Mouse (Mus musculus) CH12.LX (cell line): ENCODE measurements around the gene Plcb2. TPM values are rescaled to one million over a fixed set of nuclear protein-coding genes. Genes with fewer than 3 reads are reported as not detected.

Source experiments
- DNase-seq: peaks from one replicate; pipeline ENCODE4 v3.0.0-alpha.2; 2013; ENCODE audit errors: extremely low read depth
- H3K27ac ChIP-seq: 2 replicates; pipeline ENCODE4 v1.5.1; 2012; ENCODE audit warnings: low read depth, mild to moderate bottlenecking, control low read depth, moderate library complexity; ENCODE audit not compliant: insufficient read depth
- H3K27me3 ChIP-seq: replicated peaks from 2 replicates; pipeline ENCODE3; 2012; ENCODE audit warnings: inconsistent platforms
- H3K36me3 ChIP-seq, 2 experiments: replicated peaks in 1 of 2; 2 replicates each; pipeline versions ENCODE3 to v1.6.1; 2012; ENCODE audit warnings: inconsistent platforms in 1 of 2, low read length in 1 of 2, mild to moderate bottlenecking in 1 of 2, mixed read lengths in 1 of 2, moderate library complexity in 1 of 2; ENCODE audit not compliant: control insufficient read depth in 1 of 2, insufficient read depth in 1 of 2
- H3K4me1 ChIP-seq, 2 experiments: 2 replicates each; pipeline ENCODE4 v1.6.1; 2012; ENCODE audit warnings: inconsistent platforms in 1 of 2, moderate library complexity in 1 of 2; ENCODE audit not compliant: insufficient read depth in 2 of 2, control insufficient read depth in 1 of 2
- H3K4me2 ChIP-seq: 2 replicates; pipeline ENCODE4 v1.6.1; 2012; ENCODE audit warnings: low read depth, mild to moderate bottlenecking, control low read depth; ENCODE audit not compliant: poor library complexity, insufficient read depth, severe bottlenecking
- H3K4me3 ChIP-seq, 3 experiments: fragments of 150-350 bp in 1 of 3; sonication (generic) in 1 of 3; replicated peaks in 1 of 3; 2 replicates each; pipeline versions ENCODE3 to v1.5.1; 2011 to 2012; ENCODE audit warnings: low read depth in 2 of 3, low read length in 2 of 3, mild to moderate bottlenecking in 2 of 3, moderate library complexity in 2 of 3, control low read depth in 1 of 3, improper control_type of control experiment in 1 of 3, inconsistent platforms in 1 of 3, mixed read lengths in 1 of 3; ENCODE audit not compliant: poor library complexity in 1 of 3
- H3K79me2 ChIP-seq: replicated peaks from 2 replicates; pipeline ENCODE4 v1.6.1; 2012; ENCODE audit warnings: mild to moderate bottlenecking, moderate library complexity; ENCODE audit not compliant: control insufficient read depth, poor library complexity, insufficient read depth, severe bottlenecking; ENCODE audit errors: extremely low read depth
- H3K9ac ChIP-seq: 2 replicates; pipeline ENCODE4 v1.6.1; 2012; ENCODE audit warnings: low read depth, mild to moderate bottlenecking, control low read depth, moderate library complexity; ENCODE audit not compliant: insufficient read depth
- H3K9me3 ChIP-seq: replicated peaks from 2 replicates; pipeline ENCODE3; 2012; ENCODE audit warnings: low read length, inconsistent platforms, mixed read lengths
- BHLHE40 ChIP-seq: IDR thresholded peaks from 2 replicates; pipeline ENCODE4 v1.6.1; 2011; ENCODE audit warnings: mild to moderate bottlenecking, low read depth, low read length, improper control_type of control experiment
- CHD2 ChIP-seq: IDR thresholded peaks from 2 replicates; pipeline ENCODE4 v1.6.1; 2011; ENCODE audit warnings: low read length, improper control_type of control experiment
- ETS1 ChIP-seq: conservative IDR thresholded peaks from 2 replicates; pipeline ENCODE4 v1.6.1; 2012; ENCODE audit warnings: low read depth, mild to moderate bottlenecking, inconsistent platforms, low read length, improper control_type of control experiment, moderate library complexity
- HCFC1 ChIP-seq: IDR thresholded peaks from 2 replicates; pipeline ENCODE4 v1.6.1; 2012; ENCODE audit warnings: low read depth, mild to moderate bottlenecking, inconsistent platforms, low read length, improper control_type of control experiment
- KAT2A ChIP-seq: IDR thresholded peaks from 2 replicates; pipeline ENCODE4 v1.6.1; 2012; ENCODE audit warnings: low read length, improper control_type of control experiment, inconsistent platforms; ENCODE audit not compliant: insufficient replicate concordance
- MAZ ChIP-seq: IDR thresholded peaks from 2 replicates; pipeline ENCODE4 v1.6.1; 2012; ENCODE audit warnings: low read depth, mild to moderate bottlenecking, inconsistent platforms, low read length, improper control_type of control experiment, moderate library complexity
- PAX5 ChIP-seq: IDR thresholded peaks from 2 replicates; pipeline ENCODE4 v1.6.1; 2012; ENCODE audit warnings: low read length, inconsistent platforms, mixed read lengths
- POLR2AphosphoS2 ChIP-seq: IDR thresholded peaks from 2 replicates; pipeline ENCODE4 v1.6.1; 2011; ENCODE audit warnings: low read depth, low read length, improper control_type of control experiment
- RAD21 ChIP-seq: IDR thresholded peaks from 2 replicates; pipeline ENCODE4 v1.6.1; 2011; ENCODE audit warnings: low read depth, mild to moderate bottlenecking, low read length, improper control_type of control experiment, moderate library complexity
- TBP ChIP-seq: conservative IDR thresholded peaks from 2 replicates; pipeline ENCODE4 v1.6.1; 2011; ENCODE audit warnings: low read depth, low read length, improper control_type of control experiment
- UBTF ChIP-seq: IDR thresholded peaks from 2 replicates; pipeline ENCODE4 v1.6.1; 2012; ENCODE audit warnings: low read depth, mild to moderate bottlenecking, inconsistent platforms, low read length, improper control_type of control experiment, moderate library complexity
- USF1 ChIP-seq: IDR thresholded peaks from 2 replicates; pipeline ENCODE4 v1.6.1; 2014; ENCODE audit warnings: low read depth, mild to moderate bottlenecking, inconsistent platforms, low read length, improper control_type of control experiment
- ZKSCAN1 ChIP-seq: IDR thresholded peaks from 2 replicates; pipeline ENCODE4 v1.6.1; 2012; ENCODE audit warnings: low read depth, inconsistent platforms, low read length, improper control_type of control experiment, borderline replicate concordance
- dilution Hi-C: fragments of 300-500 bp; cut with MboI; formaldehyde crosslinking; loops from 2 replicates; pipeline ENCODE4 v1.14.3; 2020; ENCODE audit warnings: low sequenced_read_pairs; ENCODE audit not compliant: extremely low pct_unique_long_range_greater_than_20kb, extremely low pct_ligation_motif_present
- in situ Hi-C: fragments of 300-500 bp; cut with MboI; formaldehyde crosslinking; loops from 3 replicates; pipeline ENCODE4 v1.14.3; 2019; ENCODE audit warnings: low sequenced_read_pairs, low pct_ligation_motif_present, low pct_unique_long_range_greater_than_20kb, mixed read lengths
- polyA plus RNA-seq: library from polyadenylated mRNA; unstranded; fragments of >175 nt; gene quantifications from 2 replicates; pipeline ENCODE4 v1.2.1, GENCODE M21; 2012; ENCODE audit warnings: low read depth; ENCODE audit not compliant: insufficient read length
- total RNA-seq, 2 experiments: library from RNA; depleted of rRNA; stranded (reverse); fragments of 300-350 nt in 1 of 2; fragments of >200 nt in 1 of 2; gene quantifications; 2 replicates each; pipeline ENCODE4 v1.2.3; 2012 to 2014

Gene Plcb2
- total and polyA plus RNA-seq, 3 experiments, result 5.7 to 22.3 (median 7.8) TPM

DNA sequence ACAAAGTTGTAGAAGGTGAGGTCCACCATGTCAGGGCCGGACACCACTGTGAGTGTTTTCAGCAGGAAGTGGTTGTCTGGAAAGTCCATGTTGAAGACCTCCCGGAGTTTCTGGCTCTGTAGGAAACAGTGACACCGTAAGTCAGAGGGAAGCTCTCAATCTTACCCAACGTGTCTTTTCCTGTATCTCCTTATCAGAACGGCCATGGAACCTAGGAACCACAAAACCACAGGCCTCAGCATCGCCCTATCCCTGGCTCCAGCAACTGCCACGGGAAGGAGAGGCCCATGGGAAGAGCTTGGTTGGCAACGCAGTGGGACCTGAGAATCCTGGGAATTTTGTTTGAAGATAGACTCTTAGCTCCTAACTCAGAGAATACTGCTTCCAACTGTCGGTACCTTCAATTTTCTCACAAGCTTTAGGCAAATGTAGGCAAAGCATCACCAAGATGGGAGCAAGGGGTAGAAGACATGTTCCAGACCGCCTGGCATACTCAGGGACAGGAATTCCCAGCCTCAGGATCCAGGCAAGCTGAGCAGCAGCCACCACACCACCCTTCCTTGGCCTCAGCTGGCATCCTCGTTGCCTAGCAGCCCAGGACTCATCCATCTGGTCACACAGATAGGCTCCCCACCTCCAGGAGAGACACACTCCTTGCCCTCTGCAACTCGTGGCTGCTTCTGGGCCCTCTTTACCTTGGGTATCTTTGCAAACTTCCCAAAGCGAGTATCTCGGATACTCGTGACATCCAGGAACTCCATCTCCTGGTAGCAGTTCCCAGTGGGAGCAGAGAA is 4.3 kb downstream of the Plcb2 start:
- no peaks in the 10 kb centered on the region for H3K79me2 ChIP-seq
- no peak overlapping the region for H3K9ac ChIP-seq
- no peak for DNase-seq
- H3K36me3 ChIP-seq, result peaks cover 17 to 64% of the 10 kb centered on the region in 2 experiments
- dilution Hi-C loops, result no loop called here
- in situ Hi-C loops, result no loop called here
- no peak overlapping the region for H3K27ac ChIP-seq
- TF ChIP-seq MAZ (no peak), ZKSCAN1 (no peak), UBTF (no peak), BHLHE40 (no peak), KAT2A (no peak), CHD2 (no peak)
- TF ChIP-seq, all 38 proteins: peak for 0
- H3K4me3 ChIP-seq, result no peak overlapping the region
- peaks cover 8 to 45% of the 10 kb centered on the region in 2 experiments; a peak in 3 of 4 replicates for H3K4me1 ChIP-seq
- H3K27me3 ChIP-seq, result no peaks in the 10 kb centered on the region
- no peaks in the 10 kb centered on the region for H3K9me3 ChIP-seq
- no peak overlapping the region for H3K4me2 ChIP-seq

- H3K4me1 ChIP-seq, result peaks cover 10 to 21% of the 10 kb centered on the region in 2 experiments
- H3K4me2 ChIP-seq, result no peak overlapping the region
- H3K9me3 ChIP-seq, result no peaks in the 10 kb centered on the region
- H3K27me3 ChIP-seq, result no peaks in the 10 kb centered on the region
- H3K79me2 ChIP-seq, result no peaks in the 10 kb centered on the region
- no peak overlapping the region for H3K9ac ChIP-seq
- H3K27ac ChIP-seq, result no peak overlapping the region
- in situ Hi-C loops, result no loop called here
- peaks cover 36 to 94% of the 10 kb centered on the region in 2 experiments for H3K36me3 ChIP-seq
- dilution Hi-C loops, result no loop called here
- DNase-seq, result no peak
- TF ChIP-seq POLR2AphosphoS2, result no peak
- no peak for TF ChIP-seq CHD2
- TF ChIP-seq ETS1, result no peak
- TF ChIP-seq PAX5, result no peak
- no peak for TF ChIP-seq HCFC1
- TF ChIP-seq TBP, result no peak
- no peak overlapping the region for H3K4me3 ChIP-seq
Observed at GRCm38 (mm10) chr2:118716677-118717076, 11.6 kb downstream of the Plcb2 start.

DNA sequence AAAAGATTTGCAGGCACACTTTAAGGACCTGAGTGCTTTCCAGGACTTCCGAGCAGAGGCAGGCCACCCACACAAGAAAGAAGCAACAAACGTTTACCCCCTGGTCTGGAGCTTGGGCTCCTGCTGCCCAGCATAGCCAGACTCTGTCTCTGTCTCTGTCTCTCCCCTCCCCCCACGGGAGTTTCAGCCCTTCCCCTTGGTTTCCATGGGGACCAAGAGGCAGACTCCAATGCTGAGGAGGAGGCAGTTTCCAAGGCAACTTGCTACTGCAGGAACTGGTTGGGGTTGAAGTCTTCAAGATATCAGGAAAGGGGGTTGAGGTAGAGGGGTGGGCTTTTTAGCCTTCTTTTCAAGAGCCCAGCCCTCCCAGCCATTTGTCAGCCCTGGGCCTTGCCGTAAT is 14.0 kb downstream of the Plcb2 start:
- TF ChIP-seq USF1 (no peak), RAD21 (no peak), POLR2AphosphoS2 (no peak), ZKSCAN1 (no peak), ETS1 (no peak)
- Histone ChIP-seq H3K79me2 (no peaks in the 10 kb centered on the region), H3K4me2 (no peak overlapping the region), H3K9me3 (no peaks in the 10 kb centered on the region), H3K27ac (no peak overlapping the region), H3K9ac (no peak overlapping the region), H3K4me1 (peaks cover 10 to 21% of the 10 kb centered on the region in 2 experiments), H3K27me3 (no peaks in the 10 kb centered on the region), H3K36me3 (peaks cover 39 to 98% of the 10 kb centered on the region in 2 experiments), H3K4me3 (no peak overlapping the region)
- no peak for DNase-seq
- in situ Hi-C loops (no loop called here), dilution Hi-C loops (no loop called here)
